Mouse (Mus musculus) midbrain, embryonic 13.5 days (tissue): ENCODE data around the gene Gatb. TPM values are rescaled to one million over a fixed set of nuclear protein-coding genes. Genes with fewer than 3 reads are reported as not detected.
"Not testable (repeated sequence)": the region's sequence is repeated elsewhere in the genome, so short reads cannot be mapped to it uniquely, and the experiment has no call there.

Experiments used
- ATAC-seq: fragments of 200-750 bp; cut with Nextera tagmentation; 2 replicates; pipeline ENCODE4 v1.8.0; 2017; ENCODE audit warnings: mild to moderate bottlenecking, moderate TSS enrichment, moderate library complexity
- H3K27ac ChIP-seq: fragments of 300-500 bp; sonication (generic); 2 replicates; pipeline ENCODE4 v1.5.1; 2015; ENCODE audit warnings: inconsistent platforms, mild to moderate bottlenecking, moderate library complexity
- H3K27me3 ChIP-seq: fragments of 300-500 bp; sonication (generic); 2 replicates; pipeline ENCODE4 v1.6.1; 2015; ENCODE audit warnings: mild to moderate bottlenecking, inconsistent platforms
- H3K36me3 ChIP-seq: fragments of 300-500 bp; sonication (generic); 2 replicates; pipeline ENCODE4 v1.6.1; 2015; ENCODE audit warnings: mild to moderate bottlenecking, inconsistent platforms
- H3K4me1 ChIP-seq: fragments of 300-500 bp; sonication (generic); replicated peaks from 2 replicates; pipeline ENCODE4 v1.6.1; 2015; ENCODE audit warnings: inconsistent platforms
- H3K4me2 ChIP-seq: fragments of 300-500 bp; sonication (generic); replicated peaks from 2 replicates; pipeline ENCODE4 v1.6.1; 2015; ENCODE audit warnings: moderate library complexity, mild to moderate bottlenecking, inconsistent platforms
- H3K4me3 ChIP-seq: fragments of 300-500 bp; sonication (generic); replicated peaks from 2 replicates; pipeline ENCODE4 v1.5.1; 2015; ENCODE audit warnings: mild to moderate bottlenecking, inconsistent platforms
- H3K9ac ChIP-seq: fragments of 300-500 bp; sonication (generic); replicated peaks from 2 replicates; pipeline ENCODE4 v1.6.1; 2015; ENCODE audit warnings: mild to moderate bottlenecking, inconsistent platforms
- H3K9me3 ChIP-seq: fragments of 300-500 bp; sonication (generic); 2 replicates; pipeline ENCODE4 v1.6.1; 2016; ENCODE audit warnings: mild to moderate bottlenecking, inconsistent platforms
- WGBS: fragments of 180-500 bp; shearing (Covaris S2); methylation state at CpG from one replicate; pipeline ENCODE4 v1.1.7; 2015; 5-methylcytosine and 5-hydroxymethylcytosine counted together
- polyA plus RNA-seq: library from polyadenylated mRNA; unstranded; fragments of >200 nt; fragmentation: Nextera tagmentation; extraction: Ambion mirVana; gene quantifications from 2 replicates; pipeline ENCODE4 v1.2.1, GENCODE M21; 2015

Gene Gatb
- polyA plus RNA-seq, 1 experiment from 2014 or later: 25.0 TPM

DNA sequence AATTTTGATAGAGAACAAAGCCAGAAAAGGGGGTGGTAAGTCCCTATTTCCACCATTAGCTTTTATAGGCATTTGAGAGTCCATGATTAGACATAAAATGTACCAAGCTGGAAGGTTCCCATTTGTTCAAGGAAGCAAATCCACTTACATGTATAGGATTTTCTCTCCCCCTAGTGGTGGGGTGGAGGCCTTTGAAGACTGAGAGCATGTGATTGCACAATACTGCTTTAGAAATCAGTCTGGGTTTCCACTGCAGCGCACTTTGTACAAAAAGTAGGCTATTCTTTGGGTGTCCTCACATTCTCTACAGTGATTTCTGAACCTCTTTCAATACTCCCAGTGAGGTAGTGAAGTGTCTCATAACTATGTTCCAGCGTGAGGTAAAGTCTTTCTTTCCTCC lies 2.6 kb upstream of the Gatb start:
- no peak for ATAC-seq
- WGBS: 73% methylated on average over 2 of the region's 2 CpGs

DNA sequence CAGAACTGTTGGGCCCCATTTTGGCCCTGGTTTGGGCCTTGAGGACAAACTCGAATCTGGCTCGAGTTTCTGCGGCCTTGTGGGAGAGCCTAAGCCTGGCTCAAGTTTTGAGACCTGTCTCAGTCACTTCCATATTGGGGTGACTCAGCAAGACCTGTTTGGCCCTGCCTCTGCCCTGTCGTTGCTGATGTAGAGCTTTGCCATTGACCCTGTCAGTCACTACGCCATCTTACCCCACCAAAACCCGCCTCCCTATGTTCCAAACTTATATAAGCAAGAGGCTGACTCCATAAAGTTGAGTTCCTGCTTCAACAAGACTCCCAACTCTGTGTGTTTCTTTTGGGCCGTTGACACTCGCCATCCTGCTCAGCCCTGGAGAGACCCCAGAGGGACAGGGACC lies 1.4 kb upstream of the Gatb start:
- ATAC-seq, H3K4me2 ChIP-seq, H3K9me3 ChIP-seq, H3K36me3 ChIP-seq, H3K27ac ChIP-seq, H3K9ac ChIP-seq, H3K27me3 ChIP-seq, H3K4me1 ChIP-seq, H3K4me3 ChIP-seq: not testable (repeated sequence)
- WGBS: 91% methylated on average over 8 of the region's 8 CpGs

More for the DNA sequence above, 2.6 kb upstream of the Gatb start:
- H3K9ac ChIP-seq: no peak overlapping the region
- H3K36me3 ChIP-seq: no peaks in the 10 kb centered on the region
- no peak overlapping the region for H3K4me2 ChIP-seq
- H3K4me1 ChIP-seq: peaks cover 4% of the 10 kb centered on the region; the same call in 1 of the 2 replicates
- H3K27me3 ChIP-seq: no peaks in the 10 kb centered on the region
- H3K9me3 ChIP-seq: no peaks in the 10 kb centered on the region
- no peak overlapping the region for H3K27ac ChIP-seq
- no peak overlapping the region for H3K4me3 ChIP-seq

DNA sequence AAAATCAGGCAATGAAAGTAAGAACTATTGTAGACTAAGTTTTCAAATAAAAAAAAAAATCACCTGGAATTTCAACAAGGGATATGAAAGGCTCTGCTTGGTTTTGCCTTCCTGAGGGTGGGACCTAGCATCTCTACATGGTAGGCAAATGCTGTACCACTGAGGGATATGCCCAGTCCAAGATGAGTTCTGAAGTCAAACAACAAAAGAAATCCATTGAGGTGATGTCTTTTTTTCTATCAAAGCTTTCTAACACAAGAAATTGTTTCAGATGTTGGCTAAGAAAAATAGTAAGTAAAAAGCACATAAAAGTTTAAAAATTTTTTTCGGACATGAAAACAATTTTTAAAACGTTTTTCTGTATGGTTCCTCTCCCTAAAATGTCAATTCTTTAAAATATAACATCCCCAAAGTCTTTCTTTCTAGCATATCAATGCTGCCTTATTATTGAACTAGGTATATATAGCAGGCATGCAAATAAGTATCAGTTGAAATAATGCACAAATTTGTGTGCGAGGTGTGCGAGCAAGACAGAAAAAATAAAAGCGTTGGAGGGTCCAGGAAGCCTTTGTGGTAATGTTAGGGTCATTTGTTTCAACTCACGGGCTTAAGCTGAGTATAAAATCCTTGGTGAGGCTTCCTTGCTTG lies 579 bp upstream of the Gatb start:
- Histone ChIP-seq H3K4me1 (peaks cover 4% of the 10 kb centered on the region; the same call in 1 of the 2 replicates), H3K4me2 (peak overlapping the region; percentile 76), H3K9me3 (no peaks in the 10 kb centered on the region), H3K27ac (no peak overlapping the region), H3K27me3 (no peaks in the 10 kb centered on the region), H3K36me3 (no peaks in the 10 kb centered on the region), H3K9ac (no peak overlapping the region), H3K4me3 (peak overlapping the region; percentile 78)
- no peak for ATAC-seq
- 29% methylated on average over 6 of the region's 6 CpGs for WGBS

DNA sequence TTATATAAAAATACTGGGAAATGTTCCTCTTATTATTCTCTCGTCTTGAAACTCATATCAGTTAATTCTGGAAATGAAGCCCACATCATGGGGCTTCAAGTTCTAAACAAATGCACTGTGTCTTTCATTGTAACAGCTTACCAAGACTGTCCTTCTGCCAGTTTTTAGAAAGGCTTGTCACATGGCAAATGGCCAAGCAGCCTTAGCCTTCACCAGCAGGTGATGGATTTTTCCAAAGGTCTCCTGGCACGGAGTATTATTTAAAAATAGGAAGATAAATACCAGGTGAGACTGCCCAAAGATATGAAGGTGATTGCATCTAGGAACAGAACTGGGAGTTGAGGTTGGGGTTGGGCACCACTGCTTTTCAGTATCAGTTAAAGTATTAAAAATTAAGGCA lies 8.8 kb downstream of the Gatb start:
- no peaks in the 10 kb centered on the region for H3K36me3 ChIP-seq
- ATAC-seq: no peak
- H3K9ac ChIP-seq: no peak overlapping the region
- no peak overlapping the region for H3K4me2 ChIP-seq
- no peaks in the 10 kb centered on the region for H3K9me3 ChIP-seq
- no peaks in the 10 kb centered on the region for H3K4me1 ChIP-seq
- H3K27me3 ChIP-seq: no peaks in the 10 kb centered on the region
- no peak overlapping the region for H3K27ac ChIP-seq
- H3K4me3 ChIP-seq: no peak overlapping the region
- 81% methylated on average over 2 of the region's 2 CpGs for WGBS

DNA sequence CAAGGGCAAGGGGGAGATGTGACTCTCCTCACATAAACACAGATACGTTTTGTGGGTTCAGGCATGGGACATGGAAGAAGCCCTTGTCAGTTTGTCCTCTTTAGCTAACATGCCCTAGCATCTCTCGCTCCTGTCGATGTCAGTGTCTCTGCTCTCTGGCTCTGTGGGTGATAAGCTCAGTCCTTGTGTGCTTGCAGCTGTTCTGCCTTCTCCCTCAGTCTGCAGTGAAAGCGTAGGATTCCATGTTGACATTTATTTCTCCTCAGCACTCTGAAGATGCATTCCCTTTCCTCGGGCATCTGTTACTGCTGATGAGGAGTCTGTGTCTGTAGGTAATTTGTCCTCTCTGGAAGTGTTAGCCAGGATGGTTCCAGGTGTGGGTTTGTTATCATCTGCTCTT lies 9.3 kb downstream of the Gatb start:
- ATAC-seq: no peak
- Histone ChIP-seq H3K4me3 (no peak overlapping the region), H3K27ac (no peak overlapping the region), H3K4me2 (no peak overlapping the region), H3K27me3 (no peaks in the 10 kb centered on the region), H3K36me3 (no peaks in the 10 kb centered on the region), H3K9ac (no peak overlapping the region), H3K9me3 (no peaks in the 10 kb centered on the region), H3K4me1 (no peaks in the 10 kb centered on the region)
- WGBS: 93% methylated on average over 5 of the region's 5 CpGs

DNA sequence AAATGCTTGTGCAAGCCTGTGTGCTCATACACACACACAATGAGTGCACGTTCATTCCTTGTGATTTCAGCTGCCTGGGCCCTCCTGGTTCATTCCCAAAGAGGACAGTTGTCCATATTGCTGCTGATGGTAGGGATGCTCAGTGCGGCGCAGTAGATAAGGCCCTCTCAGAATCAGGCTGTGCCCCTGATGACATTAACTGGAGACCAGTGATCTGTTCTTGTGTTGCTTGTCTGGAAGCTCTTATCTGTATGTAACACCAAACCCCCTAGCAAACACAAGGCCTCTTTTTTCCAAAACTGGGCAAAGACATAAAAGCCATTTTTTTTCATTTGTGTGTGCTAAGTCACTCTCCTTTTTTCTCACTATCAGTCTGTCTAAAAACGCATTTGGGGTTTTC lies 11.0 kb downstream of the Gatb start:
- H3K9me3 ChIP-seq: no peaks in the 10 kb centered on the region
- H3K9ac ChIP-seq: no peak overlapping the region
- no peaks in the 10 kb centered on the region for H3K4me1 ChIP-seq
- no peak overlapping the region for H3K4me2 ChIP-seq
- no peaks in the 10 kb centered on the region for H3K27me3 ChIP-seq
- no peaks in the 10 kb centered on the region for H3K36me3 ChIP-seq
- H3K4me3 ChIP-seq: no peak overlapping the region
- ATAC-seq: no peak
- no peak overlapping the region for H3K27ac ChIP-seq
- 89% methylated on average over 4 of the region's 4 CpGs for WGBS

DNA sequence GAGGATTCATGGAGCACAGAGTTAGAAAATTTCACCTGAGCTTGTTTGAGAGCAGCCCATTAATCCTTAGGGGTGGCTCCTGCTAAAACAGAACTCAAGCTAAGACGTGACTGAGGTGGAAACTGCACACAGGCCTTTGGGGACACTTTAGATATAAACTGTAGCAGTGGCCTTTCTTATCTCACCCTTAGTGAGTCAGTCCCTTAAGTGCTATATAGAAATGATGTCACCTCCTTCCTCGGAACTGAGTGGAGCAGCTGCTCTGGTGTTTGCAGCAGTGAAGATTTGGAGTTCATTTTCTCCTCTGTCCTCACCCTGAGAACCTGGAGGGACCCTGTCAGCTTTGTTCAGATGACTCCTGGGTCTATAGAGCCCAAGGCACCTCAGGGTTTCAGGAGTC lies 14.8 kb downstream of the Gatb start:
- Histone ChIP-seq H3K36me3 (no peaks in the 10 kb centered on the region), H3K9me3 (no peaks in the 10 kb centered on the region), H3K9ac (no peak overlapping the region), H3K27ac (no peak overlapping the region), H3K4me2 (no peak overlapping the region), H3K4me3 (no peak overlapping the region), H3K27me3 (no peaks in the 10 kb centered on the region), H3K4me1 (no peaks in the 10 kb centered on the region)
- WGBS: 73% methylated on average over 2 of the region's 2 CpGs
- no peak for ATAC-seq

DNA sequence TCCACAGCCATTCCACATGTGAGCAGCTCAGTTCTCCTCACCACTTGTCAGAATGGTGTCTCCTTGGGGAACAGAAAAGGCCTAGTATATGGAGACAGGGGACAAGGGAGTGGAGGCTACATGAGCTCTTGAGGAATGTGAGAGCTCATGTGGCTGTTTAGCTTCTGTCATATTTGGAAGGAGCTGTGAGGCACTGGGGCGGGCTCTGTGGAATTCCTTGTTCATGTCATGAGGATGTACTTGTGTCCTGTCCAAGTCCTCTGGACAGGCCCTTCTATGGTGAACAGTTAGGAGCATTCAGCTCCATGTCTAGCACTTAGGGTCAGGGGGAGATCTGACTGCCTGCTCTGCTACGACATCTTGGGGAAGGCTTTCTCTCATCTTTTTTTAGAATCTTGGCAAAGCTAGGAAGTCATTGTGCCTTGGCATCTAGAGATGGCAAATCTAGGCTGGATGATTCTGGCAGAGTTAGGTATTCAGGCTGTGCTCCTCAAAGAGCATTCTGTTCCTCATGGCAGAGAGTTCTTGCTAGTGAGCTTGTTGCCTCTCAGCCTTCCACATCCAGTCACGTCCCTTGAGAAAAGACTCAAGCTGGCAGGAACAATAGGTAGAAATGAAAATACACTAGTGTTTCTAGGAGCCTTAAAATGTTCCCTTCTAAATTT lies 16.3 kb downstream of the Gatb start:
- no peak overlapping the region for H3K27ac ChIP-seq
- 90% methylated on average over 3 of the region's 3 CpGs for WGBS
- no peaks in the 10 kb centered on the region for H3K4me1 ChIP-seq
- no peaks in the 10 kb centered on the region for H3K27me3 ChIP-seq
- no peak for ATAC-seq
- H3K4me3 ChIP-seq: no peak overlapping the region
- H3K9ac ChIP-seq: no peak overlapping the region
- H3K9me3 ChIP-seq: no peaks in the 10 kb centered on the region
- H3K36me3 ChIP-seq: no peaks in the 10 kb centered on the region
- no peak overlapping the region for H3K4me2 ChIP-seq

DNA sequence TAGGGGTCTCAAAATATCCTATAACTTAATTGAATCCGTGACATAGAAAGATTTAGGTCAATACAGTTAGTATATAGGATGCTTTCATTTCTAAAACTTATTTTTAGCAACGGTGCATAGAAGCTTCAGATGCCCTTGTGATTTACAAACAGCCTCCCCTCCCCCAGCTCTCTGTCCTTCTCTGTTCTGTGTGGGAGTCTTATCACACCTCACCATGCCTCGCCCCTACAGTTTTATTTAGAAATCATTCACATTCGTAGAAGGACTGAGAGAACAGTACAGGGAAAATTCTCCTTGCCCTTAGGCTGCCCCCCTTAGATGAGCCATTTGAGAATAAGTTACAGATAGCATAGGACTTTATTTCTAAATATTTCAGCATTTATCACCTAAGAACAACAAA lies 18.1 kb downstream of the Gatb start:
- Histone ChIP-seq H3K36me3 (no peaks in the 10 kb centered on the region), H3K4me2 (no peak overlapping the region), H3K27me3 (no peaks in the 10 kb centered on the region), H3K4me3 (no peak overlapping the region), H3K4me1 (no peaks in the 10 kb centered on the region), H3K27ac (no peak overlapping the region), H3K9me3 (no peaks in the 10 kb centered on the region), H3K9ac (no peak overlapping the region)
- 85% methylated on average over 4 of the region's 4 CpGs for WGBS
- no peak for ATAC-seq

DNA sequence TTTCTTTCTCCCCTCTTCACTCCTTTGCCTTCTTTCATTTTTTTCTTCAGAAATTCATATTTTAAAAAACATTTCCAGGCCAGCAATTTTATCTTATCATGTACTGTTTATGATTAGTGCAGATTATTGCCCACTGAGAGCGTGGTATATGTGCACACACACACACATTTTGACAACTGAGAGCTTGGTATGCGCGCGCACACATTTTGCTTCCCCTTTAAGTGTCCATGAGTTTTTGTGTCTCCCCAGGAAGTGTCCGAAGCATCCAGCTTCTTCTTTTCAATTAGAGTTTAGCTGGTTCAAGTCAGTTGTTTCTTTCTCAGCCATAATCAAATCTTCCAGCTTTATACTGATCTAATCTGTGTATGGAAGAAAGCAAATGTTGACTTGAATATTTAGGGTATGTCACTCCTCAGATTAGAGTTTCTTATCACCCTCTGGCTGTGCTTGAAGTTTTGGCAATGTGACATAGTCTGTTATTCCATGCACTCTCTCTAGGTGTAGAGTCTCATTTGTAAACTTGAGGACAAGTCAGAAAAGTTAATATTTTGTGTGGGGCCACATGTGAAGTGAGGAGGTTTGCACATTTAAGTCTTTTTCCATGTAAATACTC lies 18.8 kb downstream of the Gatb start:
- Histone ChIP-seq H3K36me3 (no peaks in the 10 kb centered on the region), H3K4me1 (no peaks in the 10 kb centered on the region), H3K9ac (no peak overlapping the region), H3K4me3 (no peak overlapping the region), H3K9me3 (no peaks in the 10 kb centered on the region), H3K27me3 (no peaks in the 10 kb centered on the region), H3K4me2 (no peak overlapping the region), H3K27ac (no peak overlapping the region)
- WGBS: 94% methylated on average over 5 of the region's 5 CpGs
- no peak for ATAC-seq

DNA sequence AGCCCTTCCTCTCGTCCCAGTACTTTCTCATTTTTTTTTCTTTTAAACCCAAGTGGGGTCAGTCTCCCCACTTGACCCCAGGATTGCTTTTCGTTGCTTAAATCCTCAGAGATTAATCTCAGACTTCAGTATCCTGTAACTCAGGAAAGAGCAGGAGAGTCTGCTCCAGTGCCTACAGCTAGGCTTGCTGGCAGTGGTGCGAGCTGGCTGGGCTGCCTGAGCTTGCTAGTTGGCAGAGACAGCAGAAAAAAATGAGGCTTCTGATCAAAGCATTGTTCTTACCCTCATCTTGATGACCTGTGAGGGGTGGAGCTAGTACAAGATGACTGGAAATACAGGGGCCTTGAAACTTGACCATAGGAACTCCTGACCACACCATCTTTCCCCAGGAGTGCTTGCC lies 20.5 kb downstream of the Gatb start:
- WGBS: 75% methylated on average over 3 of the region's 3 CpGs
- Histone ChIP-seq H3K9ac (no peak overlapping the region; the same call in 1 of the 2 replicates), H3K4me1 (no peaks in the 10 kb centered on the region), H3K4me3 (no peak overlapping the region), H3K4me2 (no peak overlapping the region), H3K27me3 (no peaks in the 10 kb centered on the region), H3K9me3 (no peaks in the 10 kb centered on the region), H3K27ac (no peak overlapping the region), H3K36me3 (no peaks in the 10 kb centered on the region)
- no peak for ATAC-seq

DNA sequence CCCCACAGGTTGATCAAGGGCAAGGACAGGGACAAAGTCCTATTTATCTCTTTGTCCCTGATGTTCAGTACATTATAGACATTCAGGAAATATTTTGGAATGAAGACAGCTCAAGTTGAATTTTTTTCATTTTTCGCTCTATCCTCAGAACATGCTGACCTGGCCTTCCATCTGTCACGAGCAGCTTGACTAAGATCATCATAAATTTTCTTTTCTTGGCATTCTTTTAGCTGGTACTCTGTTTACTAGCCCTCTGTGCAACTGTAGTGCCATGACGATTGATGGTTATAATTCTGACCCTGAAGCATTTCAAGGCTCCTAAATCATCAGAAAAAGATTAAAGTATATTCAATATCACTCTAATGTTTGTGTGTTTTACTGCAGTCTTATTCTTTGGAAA lies 25.6 kb downstream of the Gatb start:
- Histone ChIP-seq H3K9me3 (no peaks in the 10 kb centered on the region), H3K9ac (no peak overlapping the region), H3K36me3 (no peaks in the 10 kb centered on the region), H3K4me3 (no peak overlapping the region), H3K4me1 (peaks cover 6% of the 10 kb centered on the region), H3K27me3 (no peaks in the 10 kb centered on the region), H3K27ac (no peak overlapping the region), H3K4me2 (no peak overlapping the region)
- 89% methylated on average over 3 of the region's 3 CpGs for WGBS
- ATAC-seq: no peak
